Mouse (Mus musculus): ENCODE data around the gene Alk.

The Alk gene

GRCm38 (mm10) chr17:72038371-72038770 is 566.1 kb downstream of the Alk start:
- no peak for DNase-seq (ENCODE audit: low spot score in 2 of 2)

- no peak for DNase-seq (ENCODE audit: low spot score in 2 of 2)
Observed at GRCm38 (mm10) chr17:72030672-72031071, 573.8 kb downstream of the Alk start.

GRCm38 (mm10) chr17:72023323-72023722 is 581.1 kb downstream of the Alk start:
- no peak for DNase-seq (ENCODE audit: low spot score in 2 of 2)

- no peak for DNase-seq (ENCODE audit: low spot score in 2 of 2)
Observed at GRCm38 (mm10) chr17:72021733-72022669, 582.4 kb downstream of the Alk start.

GRCm38 (mm10) chr17:72017329-72017728 is 587.1 kb downstream of the Alk start:
- no peak for DNase-seq (ENCODE audit: low spot score in 2 of 2)

- DNase-seq (ENCODE audit: low spot score in 2 of 2) = peak in 1 of 2 experiments; percentile 33
Observed at GRCm38 (mm10) chr17:72015253-72015652, 589.2 kb downstream of the Alk start.

- no peak for DNase-seq (ENCODE audit: low spot score in 2 of 2)
Observed at GRCm38 (mm10) chr17:72012775-72013174, 591.7 kb downstream of the Alk start.

- DNase-seq (ENCODE audit: low spot score in 2 of 2) = peak in 1 of 2 experiments; percentile 23
Observed at GRCm38 (mm10) chr17:72009836-72010235, 594.6 kb downstream of the Alk start.

GRCm38 (mm10) chr17:72008389-72008788 is 596.0 kb downstream of the Alk start:
- DNase-seq (ENCODE audit: low spot score in 2 of 2) = peak in 1 of 2 experiments; percentile 52

GRCm38 (mm10) chr17:72005365-72005764 is 599.1 kb downstream of the Alk start:
- no peak for DNase-seq (ENCODE audit: low spot score in 2 of 2)

GRCm38 (mm10) chr17:71999527-72000482 is 604.6 kb downstream of the Alk start:
- no peak for DNase-seq (ENCODE audit: low spot score in 2 of 2)

- DNase-seq (ENCODE audit: low spot score in 2 of 2) = no peak
Observed at GRCm38 (mm10) chr17:71997680-71998079, 606.7 kb downstream of the Alk start.

- no peak for DNase-seq (ENCODE audit: low spot score in 2 of 2)
Observed at GRCm38 (mm10) chr17:71995539-71995938, 608.9 kb downstream of the Alk start.

GRCm38 (mm10) chr17:71994144-71994543 is 610.3 kb downstream of the Alk start:
- DNase-seq (ENCODE audit: low spot score in 2 of 2) = no peak

- DNase-seq (ENCODE audit: low spot score in 2 of 2) = no peak
Observed at GRCm38 (mm10) chr17:71993011-71993410, 611.4 kb downstream of the Alk start.

GRCm38 (mm10) chr17:71991260-71991659 is 613.2 kb downstream of the Alk start:
- no peak for DNase-seq (ENCODE audit: low spot score in 2 of 2)

- DNase-seq (ENCODE audit: low spot score in 2 of 2) = no peak
Observed at GRCm38 (mm10) chr17:71990176-71990720, 614.2 kb downstream of the Alk start.

GRCm38 (mm10) chr17:71988736-71989569 is 615.5 kb downstream of the Alk start:
- no peak for DNase-seq (ENCODE audit: low spot score in 2 of 2)

- DNase-seq (ENCODE audit: low spot score in 2 of 2) = no peak
Observed at GRCm38 (mm10) chr17:71986998-71987397, 617.4 kb downstream of the Alk start.

- DNase-seq (ENCODE audit: low spot score in 2 of 2) = no peak
Observed at GRCm38 (mm10) chr17:71986456-71986855, 618.0 kb downstream of the Alk start.

- DNase-seq (ENCODE audit: low spot score in 2 of 2) = no peak
Observed at GRCm38 (mm10) chr17:71981177-71981576, 623.2 kb downstream of the Alk start.

Data from urinary bladder, postnatal 4 days (tissue).